Mouse (Mus musculus) liver, embryonic 12.5 days (tissue): ENCODE data around the gene Cyp2j6. TPM values are rescaled to one million over a fixed set of nuclear protein-coding genes. Genes with fewer than 3 reads are reported as not detected.

Experiments used
- ATAC-seq: fragments of 200-750 bp; cut with Nextera tagmentation; 2 replicates; pipeline ENCODE4 v1.8.0; 2017; ENCODE audit warnings: moderate number of reproducible peaks, mild to moderate bottlenecking, moderate library complexity
- H3K27ac ChIP-seq: fragments of 300-500 bp; sonication (generic); 2 replicates; pipeline ENCODE4 v1.5.1; 2016; ENCODE audit warnings: mild to moderate bottlenecking
- H3K27me3 ChIP-seq: fragments of 300-500 bp; sonication (generic); replicated peaks from 2 replicates; pipeline ENCODE4 v1.6.1; 2016; ENCODE audit warnings: mild to moderate bottlenecking, moderate library complexity
- H3K36me3 ChIP-seq: fragments of 300-500 bp; sonication (generic); 2 replicates; pipeline ENCODE4 v1.6.1; 2016; ENCODE audit warnings: mild to moderate bottlenecking, moderate library complexity
- H3K4me1 ChIP-seq: fragments of 300-500 bp; sonication (generic); 2 replicates; pipeline ENCODE4 v1.6.1; 2016
- H3K4me2 ChIP-seq: fragments of 300-500 bp; sonication (generic); 2 replicates; pipeline ENCODE4 v1.6.1; 2016; ENCODE audit warnings: mild to moderate bottlenecking, moderate library complexity
- H3K4me3 ChIP-seq: fragments of 300-500 bp; sonication (generic); 2 replicates; pipeline ENCODE4 v1.5.1; 2016; ENCODE audit warnings: mild to moderate bottlenecking, moderate library complexity
- H3K9ac ChIP-seq: fragments of 300-500 bp; sonication (generic); 2 replicates; pipeline ENCODE4 v1.6.1; 2016; ENCODE audit warnings: mild to moderate bottlenecking, moderate library complexity
- H3K9me3 ChIP-seq: fragments of 300-500 bp; sonication (generic); replicated peaks from 2 replicates; pipeline ENCODE4 v1.6.1; 2016; ENCODE audit warnings: mild to moderate bottlenecking, moderate library complexity
- WGBS: fragments of 180-500 bp; shearing (Covaris S2); methylation state at CpG from one replicate; pipeline ENCODE4 v1.1.7; 2016; ENCODE audit not compliant: insufficient replicate concordance; 5-methylcytosine and 5-hydroxymethylcytosine counted together
- polyA plus RNA-seq: library from polyadenylated mRNA; unstranded; fragments of >200 nt; fragmentation: Nextera tagmentation; extraction: Ambion mirVana; gene quantifications from 2 replicates; pipeline ENCODE4 v1.2.1, GENCODE M21; 2016

Cyp2j6 gene
- polyA plus RNA-seq, 1 experiment from 2014 or later = 1.4 TPM

GRCm38 (mm10) chr4:96525772-96526171, 27.7 kb downstream of the Cyp2j6 start:
- no peak overlapping the region for H3K4me3 ChIP-seq
- no peak overlapping the region for H3K4me2 ChIP-seq
- 25% methylated on average over 1 of the region's 1 CpGs for WGBS
- H3K9ac ChIP-seq = no peak overlapping the region
- no peaks in the 10 kb centered on the region for H3K9me3 ChIP-seq
- ATAC-seq = no peak
- no peak overlapping the region for H3K27ac ChIP-seq
- H3K27me3 ChIP-seq = no peaks in the 10 kb centered on the region
- H3K4me1 ChIP-seq = no peaks in the 10 kb centered on the region
- no peaks in the 10 kb centered on the region for H3K36me3 ChIP-seq

GRCm38 (mm10) chr4:96522256-96522655, 31.2 kb downstream of the Cyp2j6 start:
- 80% methylated on average over 2 of the region's 2 CpGs for WGBS
- Histone ChIP-seq H3K27ac (no peak overlapping the region), H3K27me3 (no peaks in the 10 kb centered on the region), H3K4me3 (no peak overlapping the region), H3K9ac (no peak overlapping the region), H3K9me3 (no peaks in the 10 kb centered on the region), H3K4me2 (no peak overlapping the region), H3K36me3 (no peaks in the 10 kb centered on the region), H3K4me1 (no peaks in the 10 kb centered on the region)
- no peak for ATAC-seq

DNA sequence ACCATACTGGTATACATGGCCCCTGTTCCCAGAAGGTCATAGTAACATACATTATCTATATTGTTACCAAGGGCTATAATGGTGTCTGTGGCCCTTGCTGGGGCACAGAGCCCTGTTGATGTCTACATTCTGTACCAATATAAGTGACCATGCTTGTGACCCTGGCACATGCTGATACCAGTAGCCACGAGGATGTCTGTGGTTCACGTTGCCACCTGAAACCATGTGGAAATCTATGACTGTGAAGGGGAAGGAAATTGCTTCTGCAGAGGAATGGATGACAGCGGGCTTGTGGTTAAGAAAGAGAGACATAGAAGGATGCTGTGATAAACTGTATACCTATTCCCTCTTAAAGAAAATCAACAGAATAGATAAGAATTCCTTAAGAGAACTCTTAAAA, 43.4 kb downstream of the Cyp2j6 start:
- no peaks in the 10 kb centered on the region for H3K36me3 ChIP-seq
- ATAC-seq = no peak
- H3K9me3 ChIP-seq = no peaks in the 10 kb centered on the region
- H3K4me3 ChIP-seq = no peak overlapping the region
- no peaks in the 10 kb centered on the region for H3K27me3 ChIP-seq
- H3K27ac ChIP-seq = no peak overlapping the region
- no peak overlapping the region for H3K4me2 ChIP-seq
- WGBS = 34% methylated on average over 3 of the region's 3 CpGs
- no peak overlapping the region for H3K9ac ChIP-seq
- H3K4me1 ChIP-seq = no peaks in the 10 kb centered on the region

DNA sequence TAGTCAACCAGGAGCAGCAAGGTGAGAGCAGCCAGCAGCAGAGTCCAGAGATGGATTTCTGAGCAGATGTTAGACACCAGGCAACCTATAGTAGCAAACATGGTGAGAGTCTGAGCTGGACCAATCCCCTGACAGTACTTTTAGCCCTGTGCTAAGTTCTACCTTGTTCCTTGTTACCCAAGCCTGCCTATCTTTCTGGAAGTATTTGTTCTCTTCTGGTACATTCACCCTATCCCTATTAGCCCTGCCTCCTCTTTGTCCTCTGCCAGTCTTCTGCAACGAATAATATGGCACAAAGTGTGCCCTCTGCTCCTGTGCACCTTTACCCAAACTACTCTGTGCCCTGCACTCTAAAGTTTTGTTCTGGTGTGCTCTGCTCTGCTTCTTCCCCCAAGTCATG, 46.2 kb downstream of the Cyp2j6 start, which contains the start of gene Cyp2j8:
Cyp2j8 (minus strand) TSS at position 101 of the 400 bp plus-strand sequence.
- no peaks in the 10 kb centered on the region for H3K9me3 ChIP-seq
- no peak within 1 kb of the TSS for H3K4me2 ChIP-seq
- H3K4me3 ChIP-seq = no peak within 1 kb of the TSS
- no peaks in the 10 kb centered on the region for H3K4me1 ChIP-seq
- no peak within 1 kb of the TSS for H3K27ac ChIP-seq
- H3K27me3 ChIP-seq = no peaks in the 10 kb centered on the region
- no peak within 1 kb of the TSS for H3K9ac ChIP-seq
- ATAC-seq = no peak
- 42% methylated on average over 1 of the region's 1 CpGs for WGBS
- H3K36me3 ChIP-seq = no peaks in the 10 kb centered on the region

Other genes starting within 250 kb of the Cyp2j6 start
- not detected in 2 replicates for gene Cyp2j11, start 205.0 kb downstream of the Cyp2j6 start, polyA plus RNA-seq
- not detected in 2 replicates for gene Cyp2j8, start 46.3 kb downstream of the Cyp2j6 start, polyA plus RNA-seq
- 0.12 and 0.18 TPM in 2 replicates for gene Cyp2j9, start 37.9 kb upstream of the Cyp2j6 start, polyA plus RNA-seq
- 0.05 and 0.06 TPM in 2 replicates for gene Cyp2j5, start 110.5 kb upstream of the Cyp2j6 start, polyA plus RNA-seq
- not detected in 2 replicates for gene Gm12695, start 231.5 kb upstream of the Cyp2j6 start, polyA plus RNA-seq